Mouse (Mus musculus): ENCODE data around the gene Loxl1. TPM values are rescaled to one million over a fixed set of nuclear protein-coding genes. Genes with fewer than 3 reads are reported as not detected.
A peak's percentile ranks its signal among the peaks of the same experiment; 100 is the strongest.

Gene Loxl1
- total and polyA plus RNA-seq, 3 experiments = not detected

GRCm38 (mm10) chr9:58272855-58273254 is 40.1 kb downstream of the Loxl1 start:
- H3K4me3 ChIP-seq (replicated peaks in 1 of 3; ENCODE audit: low read depth in 2 of 3, low read length in 2 of 3, poor library complexity in 1 of 3) = no peak overlapping the region
- dilution Hi-C loops (cut with MboI; ENCODE audit: extremely low pct_ligation_motif_present, extremely low pct_unique_long_range_greater_than_20kb, low sequenced_read_pairs) (no loop called here), in situ Hi-C loops (cut with MboI; ENCODE audit: low pct_ligation_motif_present, low pct_unique_long_range_greater_than_20kb, low sequenced_read_pairs) (loop anchor here (25.0 kb wide), 1 partner anchor 461 kb away; no protein-coding TSS in a partner anchor)
- peak overlapping the region; percentile 99 for H3K27ac ChIP-seq (ENCODE audit: insufficient read depth, low read depth)
- H3K9ac ChIP-seq (ENCODE audit: insufficient read depth, low read depth) = peak overlapping the region; percentile 62
- no peaks in the 10 kb centered on the region for H3K79me2 ChIP-seq (replicated peaks; ENCODE audit: control insufficient read depth, extremely low read depth, insufficient read depth, poor library complexity, severe bottlenecking)
- peak overlapping the region; percentile 79 for H3K4me2 ChIP-seq (ENCODE audit: insufficient read depth, low read depth, poor library complexity, severe bottlenecking)
- DNase-seq (ENCODE audit: extremely low read depth) = peak; percentile 88
- H3K27me3 ChIP-seq (replicated peaks) = no peaks in the 10 kb centered on the region
- peaks cover 23 to 83% of the 10 kb centered on the region in 2 experiments for H3K4me1 ChIP-seq (ENCODE audit: control insufficient read depth in 1 of 2, insufficient read depth in 2 of 2)
- H3K9me3 ChIP-seq (replicated peaks; ENCODE audit: low read length) = no peaks in the 10 kb centered on the region
- no peaks in the 10 kb centered on the region for H3K36me3 ChIP-seq (replicated peaks in 1 of 2; ENCODE audit: control insufficient read depth in 1 of 2, insufficient read depth in 1 of 2, low read length in 1 of 2)
- TF ChIP-seq ZC3H11A (IDR thresholded peaks at IDR 0.05; ENCODE audit: low read depth, low read length) (no peak), GABPA (IDR thresholded peaks at IDR 0.05; ENCODE audit: insufficient replicate concordance, low read depth, low read length) (no peak), CTCF (conservative IDR thresholded peaks at IDR 0.05 in 1 of 2, IDR thresholded peaks at IDR 0.05 in 1 of 2; ENCODE audit: low read depth in 2 of 2, low read length in 2 of 2) (no peak), ETS1 (conservative IDR thresholded peaks at IDR 0.05; ENCODE audit: low read depth, low read length) (peak; percentile 81), MYC (IDR thresholded peaks at IDR 0.05; ENCODE audit: low read depth, low read length) (no peak), RAD21 (IDR thresholded peaks at IDR 0.05; ENCODE audit: low read depth, low read length) (no peak), POLR2A (IDR thresholded peaks at IDR 0.05; ENCODE audit: low read depth, low read length) (peak; percentile 60; the same call in 1 of the 2 replicates), KAT2A (IDR thresholded peaks at IDR 0.05; ENCODE audit: insufficient replicate concordance, low read length) (no peak), MAFK (IDR thresholded peaks at IDR 0.05; ENCODE audit: insufficient replicate concordance, low read length) (no peak), BHLHE40 (IDR thresholded peaks at IDR 0.05; ENCODE audit: low read depth, low read length) (peak; percentile 56; the same call in 1 of the 2 replicates), POLR2AphosphoS2 (IDR thresholded peaks at IDR 0.05; ENCODE audit: low read depth, low read length) (no peak), ZMIZ1 (IDR thresholded peaks at IDR 0.05; ENCODE audit: low read depth, low read length) (no peak; the same call in 1 of the 2 replicates), SMC3 (IDR thresholded peaks at IDR 0.05; ENCODE audit: low read depth, low read length) (no peak), MAX (IDR thresholded peaks at IDR 0.05; ENCODE audit: low read length) (no peak), CHD1 (IDR thresholded peaks at IDR 0.05; ENCODE audit: low read depth, low read length) (no peak), E2F4 (IDR thresholded peaks at IDR 0.05; ENCODE audit: insufficient replicate concordance, low read depth, low read length) (no peak), ZKSCAN1 (IDR thresholded peaks at IDR 0.05; ENCODE audit: borderline replicate concordance, low read depth, low read length) (no peak), NRF1 (IDR thresholded peaks at IDR 0.05; ENCODE audit: low read depth, low read length) (no peak), RCOR1 (conservative IDR thresholded peaks at IDR 0.05; ENCODE audit: low read depth, low read length) (no peak), MXI1 (IDR thresholded peaks at IDR 0.05; ENCODE audit: low read depth, low read length) (no peak), JUN (IDR thresholded peaks at IDR 0.05; ENCODE audit: insufficient read depth, low read depth, low read length) (0 out of 2 replicates have a peak, but pooled peaks have one; percentile 9), HCFC1 (IDR thresholded peaks at IDR 0.05; ENCODE audit: low read depth, low read length) (no peak), JUND (conservative IDR thresholded peaks at IDR 0.05; ENCODE audit: low read depth, low read length) (no peak), USF1 (IDR thresholded peaks at IDR 0.05; ENCODE audit: low read depth, low read length) (no peak), USF2 (conservative IDR thresholded peaks at IDR 0.05; ENCODE audit: low read depth, low read length) (no peak), IRF4 (IDR thresholded peaks at IDR 0.05; ENCODE audit: low read depth, low read length) (peak; percentile 49), EP300 (IDR thresholded peaks at IDR 0.05; ENCODE audit: low read length) (no peak; the same call in 1 of the 2 replicates), NELFE (IDR thresholded peaks at IDR 0.05; ENCODE audit: low read depth, low read length) (0 out of 2 replicates have a peak, but pooled peaks have one; percentile 37), SIN3A (IDR thresholded peaks at IDR 0.05; ENCODE audit: low read length) (no peak), PAX5 (IDR thresholded peaks at IDR 0.05; ENCODE audit: low read length) (no peak), UBTF (IDR thresholded peaks at IDR 0.05; ENCODE audit: low read depth, low read length) (no peak), TCF12 (IDR thresholded peaks at IDR 0.05; ENCODE audit: low read depth, low read length) (peak; percentile 49; the same call in 1 of the 2 replicates), MAZ (IDR thresholded peaks at IDR 0.05; ENCODE audit: low read depth, low read length) (no peak), ELF1 (IDR thresholded peaks at IDR 0.05; ENCODE audit: low read depth, low read length) (peak; percentile 72), ZNF384 (IDR thresholded peaks at IDR 0.05; ENCODE audit: low read depth, low read length) (peak; percentile 54; the same call in 1 of the 2 replicates), CHD2 (IDR thresholded peaks at IDR 0.05; ENCODE audit: low read length) (no peak), MEF2A (IDR thresholded peaks at IDR 0.05; ENCODE audit: borderline replicate concordance, low read depth, low read length) (peak; percentile 68; the same call in 1 of the 2 replicates), TBP (conservative IDR thresholded peaks at IDR 0.05; ENCODE audit: low read depth, low read length) (peak; percentile 78; the same call in 1 of the 2 replicates)

Measured in CH12.LX (cell line).